13 mouse cellular contexts compared by ENCODE assay signal in the genomic region with DNA sequence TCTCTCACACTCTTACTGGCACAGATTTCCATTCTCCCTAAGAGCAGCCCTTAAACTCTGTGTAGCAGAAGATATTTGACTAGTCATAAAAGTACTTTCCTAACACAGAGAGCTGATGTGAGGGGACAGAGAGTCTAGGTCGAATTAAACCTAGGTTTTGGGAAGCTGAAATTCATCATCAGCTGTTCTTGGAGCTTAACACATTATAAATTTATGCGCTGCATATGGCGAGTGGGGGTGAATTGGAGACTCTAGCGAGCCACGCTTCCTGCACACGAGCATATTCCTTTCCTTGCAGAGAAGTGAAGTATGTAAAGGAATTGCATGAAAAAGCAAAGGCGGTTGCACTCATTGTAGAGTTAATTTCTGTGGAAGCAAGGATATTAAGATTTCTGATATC.
DNase-seq lines count a peak whose midpoint lies in the region; ATAC-seq lines count a peak whose summit lies in the region.
"Had no signal": no experiment of that assay in that cellular context is flagged by ENCODE, and none has a peak within 500 bp of the region (broad histone marks: within the 10 kb centered on the region; RNA-seq: fewer than 3 reads in every experiment).

No protein-coding gene starts in this region.

- no peak overlapping the region for H3K4me3 ChIP-seq in forebrain, embryonic 14.5 days (ENCODE audit: low read depth, low read length)
- H3K4me3 ChIP-seq in forebrain, embryonic 12.5 days (replicated peaks): no peak overlapping the region
- no peak overlapping the region for H3K4me3 ChIP-seq in hindbrain, embryonic 16.5 days (ENCODE audit: low read length)
- no peak overlapping the region for H3K4me3 ChIP-seq in neural tube, embryonic 15.5 days (replicated peaks)
- H3K4me3 ChIP-seq in kidney, embryonic 15.5 days (replicated peaks): no peak overlapping the region
- H3K4me3 ChIP-seq: embryonic facial prominence, embryonic 15.5 days had no signal

- 68% methylated on average over 7 of the region's 7 CpGs for whole genome bisulfite sequencing in forebrain, embryonic 14.5 days
- WGBS in forebrain, embryonic 12.5 days: 81% methylated on average over 7 of the region's 7 CpGs
- WGBS in hindbrain, embryonic 16.5 days: 45% methylated on average over 7 of the region's 7 CpGs
- 48% methylated on average over 7 of the region's 7 CpGs for WGBS in neural tube, embryonic 15.5 days
- 70% methylated on average over 7 of the region's 7 CpGs for WGBS in kidney, embryonic 15.5 days

- no peaks in the 10 kb centered on the region for H3K36me3 ChIP-seq in forebrain, embryonic 14.5 days (ENCODE audit: control insufficient read depth, insufficient read depth, low read length)
- H3K36me3 ChIP-seq in forebrain, embryonic 12.5 days (replicated peaks): no peaks in the 10 kb centered on the region
- no peaks in the 10 kb centered on the region for H3K36me3 ChIP-seq in hindbrain, embryonic 16.5 days (ENCODE audit: control insufficient read depth, insufficient read depth, low read length)
- H3K36me3 ChIP-seq in neural tube, embryonic 15.5 days: no peaks in the 10 kb centered on the region
- H3K36me3 ChIP-seq in kidney, embryonic 15.5 days: no peaks in the 10 kb centered on the region
- H3K36me3 ChIP-seq: embryonic facial prominence, embryonic 15.5 days had no signal

- peaks cover 9% of the 10 kb centered on the region for H3K4me1 ChIP-seq in forebrain, embryonic 14.5 days (ENCODE audit: control insufficient read depth, insufficient read depth, low read length)
- H3K4me1 ChIP-seq in forebrain, embryonic 12.5 days: no peaks in the 10 kb centered on the region
- no peaks in the 10 kb centered on the region; the same call in 1 of the 2 replicates for H3K4me1 ChIP-seq in hindbrain, embryonic 16.5 days (ENCODE audit: control insufficient read depth, insufficient read depth, low read depth, low read length)
- H3K4me1 ChIP-seq in neural tube, embryonic 15.5 days: peaks cover 7% of the 10 kb centered on the region; the same call in 1 of the 2 replicates
- no peaks in the 10 kb centered on the region for H3K4me1 ChIP-seq in kidney, embryonic 15.5 days
- H3K4me1 ChIP-seq: embryonic facial prominence, embryonic 15.5 days had no signal

- DNase-seq in forebrain, embryonic 14.5 days (ENCODE audit: low spot score): peak; percentile 60
- DNase-seq in brain, embryonic 18.5 days (ENCODE audit: low read depth, low spot score): peak; percentile 32
- no peak for DNase-seq in c-Kit-positive CD71-positive TER-119-positive erythroid progenitor cells, embryonic 14.5 days (ENCODE audit: low spot score)
- no peak for DNase-seq in spleen, postnatal 4 days (ENCODE audit: low spot score in 2 of 2)
- DNase-seq: cerebellum, adult 9-10 months; kidney, postnatal 4 days; thymus, postnatal 4 days had no signal

- H3K4me2 ChIP-seq in forebrain, embryonic 14.5 days (ENCODE audit: low read length): no peak overlapping the region
- H3K4me2 ChIP-seq in forebrain, embryonic 12.5 days: no peak overlapping the region
- no peak overlapping the region for H3K4me2 ChIP-seq in hindbrain, embryonic 16.5 days (ENCODE audit: low read length)
- no peak overlapping the region for H3K4me2 ChIP-seq in neural tube, embryonic 15.5 days
- no peak overlapping the region for H3K4me2 ChIP-seq in kidney, embryonic 15.5 days
- H3K4me2 ChIP-seq: embryonic facial prominence, embryonic 15.5 days had no signal

- H3K9ac ChIP-seq in forebrain, embryonic 14.5 days (ENCODE audit: low read length): no peak overlapping the region
- no peak overlapping the region for H3K9ac ChIP-seq in forebrain, embryonic 12.5 days
- H3K9ac ChIP-seq in hindbrain, embryonic 16.5 days (ENCODE audit: low read depth, low read length): no peak overlapping the region
- H3K9ac ChIP-seq in neural tube, embryonic 15.5 days (replicated peaks): no peak overlapping the region
- no peak overlapping the region for H3K9ac ChIP-seq in kidney, embryonic 15.5 days
- H3K9ac ChIP-seq: embryonic facial prominence, embryonic 15.5 days; liver, embryonic 14.5 days had no signal

- peak; percentile 61; the same call in 1 of the 2 replicates for ATAC-seq in forebrain, embryonic 14.5 days
- ATAC-seq in forebrain, embryonic 12.5 days (ENCODE audit: low FRiP score): no peak
- ATAC-seq in hindbrain, embryonic 16.5 days: no peak
- no peak for ATAC-seq in neural tube, embryonic 15.5 days (ENCODE audit: low FRiP score)
- no peak for ATAC-seq in kidney, embryonic 15.5 days (replicated peaks; ENCODE audit: low FRiP score)

- H3K9me3 ChIP-seq in forebrain, embryonic 14.5 days (replicated peaks; ENCODE audit: control insufficient read depth, low read length): no peaks in the 10 kb centered on the region
- H3K9me3 ChIP-seq in forebrain, embryonic 12.5 days: no peaks in the 10 kb centered on the region
- H3K9me3 ChIP-seq in hindbrain, embryonic 16.5 days (ENCODE audit: control insufficient read depth, low read length): no peaks in the 10 kb centered on the region
- no peaks in the 10 kb centered on the region for H3K9me3 ChIP-seq in neural tube, embryonic 15.5 days (replicated peaks)
- H3K9me3 ChIP-seq in kidney, embryonic 15.5 days (replicated peaks): no peaks in the 10 kb centered on the region
- H3K9me3 ChIP-seq: embryonic facial prominence, embryonic 15.5 days had no signal

- no peaks in the 10 kb centered on the region for H3K27me3 ChIP-seq in forebrain, embryonic 14.5 days (replicated peaks; ENCODE audit: control insufficient read depth, insufficient read depth, low read length)
- no peaks in the 10 kb centered on the region for H3K27me3 ChIP-seq in forebrain, embryonic 12.5 days
- no peaks in the 10 kb centered on the region for H3K27me3 ChIP-seq in hindbrain, embryonic 16.5 days (replicated peaks; ENCODE audit: control insufficient read depth, insufficient read depth, low read length)
- H3K27me3 ChIP-seq in neural tube, embryonic 15.5 days (replicated peaks): no peaks in the 10 kb centered on the region
- no peaks in the 10 kb centered on the region for H3K27me3 ChIP-seq in kidney, embryonic 15.5 days
- H3K27me3 ChIP-seq: embryonic facial prominence, embryonic 15.5 days had no signal

- peak overlapping the region; percentile 44; the same call in 1 of the 2 replicates for H3K27ac ChIP-seq in forebrain, embryonic 14.5 days (ENCODE audit: low read depth, low read length)
- no peak overlapping the region for H3K27ac ChIP-seq in forebrain, embryonic 12.5 days
- H3K27ac ChIP-seq in hindbrain, embryonic 16.5 days (ENCODE audit: low read depth, low read length): 0 out of 2 replicates have a peak overlapping the region, but pooled peaks have one; percentile 6
- H3K27ac ChIP-seq in neural tube, embryonic 15.5 days (replicated peaks): peak overlapping the region; percentile 48
- no peak overlapping the region for H3K27ac ChIP-seq in kidney, embryonic 15.5 days
- H3K27ac ChIP-seq: embryonic facial prominence, embryonic 15.5 days; liver, embryonic 14.5 days had no signal

Comparison
In these comparisons a context has a peak if more than half of its experiments do, and no peak if none do; other contexts are left out.
1. H3K27ac ChIP-seq: peak in forebrain, embryonic 14.5 days (single experiment), hindbrain, embryonic 16.5 days (single experiment) and neural tube, embryonic 15.5 days (single experiment); none in forebrain, embryonic 12.5 days (single experiment) and kidney, embryonic 15.5 days (single experiment).
2. DNase-seq: peak in forebrain, embryonic 14.5 days (single experiment) and brain, embryonic 18.5 days (single experiment); none in c-Kit-positive CD71-positive TER-119-positive erythroid progenitor cells, embryonic 14.5 days (single experiment) and spleen, postnatal 4 days (0 of 2).